Mouse (Mus musculus) adrenal gland, adult 18-20 months (tissue): ENCODE results near the gene Stk38. TPM values are rescaled to one million over a fixed set of nuclear protein-coding genes. Genes with fewer than 3 reads are reported as not detected.
A peak's percentile ranks its signal among the peaks of the same experiment; 100 is the strongest.

Experiments
- DNase-seq, 2 experiments: peaks; one replicate each; pipeline ENCODE4 v3.0.0; 2021 to 2022; ENCODE audit warnings: low spot score in 2 of 2
- long read RNA-seq, 2 experiments: library from polyadenylated mRNA; stranded (forward); transcript quantifications; one replicate each; pipeline ENCODE4 v2.0.0; 2021
- total RNA-seq, 2 experiments: library from RNA; stranded (reverse); gene quantifications; 1 replicate in 1 of 2; 2 replicates in 1 of 2; pipeline ENCODE4 v1.2.3; 2021

Gene Stk38
- 10 to 100 TPM; 49.2 to 49.9 TPM for total RNA-seq
- long read RNA-seq, experiment 1, transcript Stk38-201 (14 exons, 3,351 nt): major isoform, 43 of 68 reads
- long read RNA-seq, experiment 1, transcript Stk38-202 (14 exons, 3,354 nt): minor isoform, 9 of 68 reads
- long read RNA-seq, experiment 1, partial matches to known transcripts: 1 of 68 reads
- long read RNA-seq, experiment 1, other reads (novel, unspliced or antisense): 15 of 68 reads
- long read RNA-seq, experiment 2, transcript Stk38-202 (14 exons, 3,354 nt): minor isoform, 16 of 105 reads
- long read RNA-seq, experiment 2, transcript Stk38-201 (14 exons, 3,351 nt): major isoform, 72 of 105 reads
- long read RNA-seq, experiment 2, partial matches to known transcripts: 5 of 105 reads
- long read RNA-seq, experiment 2, other reads (novel, unspliced or antisense): 11 of 105 reads

- DNase-seq: peak; percentile 98
Observed at GRCm38 (mm10) chr17:29007641-29008325, at the start of gene Stk38. Stk38 (minus strand) TSS chr17:29007995.

DNA sequence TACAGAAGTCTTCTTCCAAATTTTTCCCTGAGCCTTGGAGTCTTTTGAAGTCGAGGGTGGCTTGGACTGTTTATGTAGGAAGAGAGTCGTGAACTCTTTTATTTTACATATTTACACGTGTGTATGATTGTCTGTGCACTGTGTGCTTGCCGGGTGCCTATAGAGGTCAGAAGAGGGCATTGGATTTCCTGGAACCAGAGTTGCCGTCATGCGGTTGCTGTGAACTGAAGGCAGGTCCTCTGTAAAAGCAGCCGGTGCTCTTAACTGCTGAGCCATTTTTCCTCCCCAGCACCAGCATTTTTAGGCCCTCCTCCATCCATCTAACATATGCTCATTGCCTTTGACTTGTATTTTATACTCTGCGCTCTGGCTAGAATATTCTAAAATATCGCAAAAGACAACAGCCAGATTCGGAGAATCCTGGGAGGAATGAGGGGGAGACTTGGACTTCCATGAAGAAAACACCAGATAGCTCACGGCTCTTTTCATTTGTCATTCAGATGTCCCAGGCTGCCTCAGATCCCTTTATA is 49.6 kb upstream of the Stk38 start:
- no peak for DNase-seq

- no peak for DNase-seq
Observed at GRCm38 (mm10) chr17:29056699-29057151, 48.9 kb upstream of the Stk38 start.

- no peak for DNase-seq
Observed at GRCm38 (mm10) chr17:29056207-29056606, 48.4 kb upstream of the Stk38 start.

GRCm38 (mm10) chr17:29055586-29055985 is 47.8 kb upstream of the Stk38 start:
- no peak for DNase-seq

DNA sequence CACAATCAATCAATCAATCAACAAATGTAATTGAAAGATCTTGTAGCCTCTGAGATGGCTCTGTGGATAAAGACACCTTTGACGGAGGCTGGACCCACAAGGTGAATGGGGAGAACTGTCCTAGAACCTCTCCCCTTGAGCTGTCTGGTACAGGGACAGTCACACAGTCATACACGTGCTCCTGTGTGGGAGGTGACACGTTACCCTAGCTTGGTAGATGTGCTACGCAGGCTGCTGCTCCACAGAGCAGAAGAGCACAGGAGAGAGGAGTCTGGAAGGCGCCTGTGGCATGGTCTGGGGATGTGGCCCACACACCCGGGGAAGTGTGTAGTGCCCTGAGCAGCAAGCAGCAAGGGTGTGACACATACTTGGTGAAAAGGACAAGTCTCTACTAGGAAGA is 46.6 kb upstream of the Stk38 start:
- no peak for DNase-seq

DNA sequence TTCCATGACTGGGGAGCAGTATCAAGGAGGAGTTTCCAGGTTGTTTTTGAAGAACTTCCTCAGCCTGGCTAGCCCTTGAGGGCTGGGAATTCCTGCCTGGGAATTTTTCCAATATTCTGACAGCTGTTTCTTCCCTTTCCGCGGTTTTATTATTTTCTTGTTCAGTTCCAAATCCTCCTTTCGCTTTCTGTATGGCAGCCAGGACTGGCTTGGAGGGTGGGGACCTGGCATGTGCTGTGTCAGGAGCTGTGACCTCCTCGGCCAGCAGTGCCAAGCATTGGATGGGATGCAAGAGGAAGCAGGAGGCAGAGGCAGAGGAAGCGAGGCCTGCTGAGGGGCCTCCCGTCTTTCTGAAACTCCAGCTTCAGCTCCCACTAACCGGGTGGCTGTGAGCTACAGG is 46.0 kb upstream of the Stk38 start:
- no peak for DNase-seq

DNA sequence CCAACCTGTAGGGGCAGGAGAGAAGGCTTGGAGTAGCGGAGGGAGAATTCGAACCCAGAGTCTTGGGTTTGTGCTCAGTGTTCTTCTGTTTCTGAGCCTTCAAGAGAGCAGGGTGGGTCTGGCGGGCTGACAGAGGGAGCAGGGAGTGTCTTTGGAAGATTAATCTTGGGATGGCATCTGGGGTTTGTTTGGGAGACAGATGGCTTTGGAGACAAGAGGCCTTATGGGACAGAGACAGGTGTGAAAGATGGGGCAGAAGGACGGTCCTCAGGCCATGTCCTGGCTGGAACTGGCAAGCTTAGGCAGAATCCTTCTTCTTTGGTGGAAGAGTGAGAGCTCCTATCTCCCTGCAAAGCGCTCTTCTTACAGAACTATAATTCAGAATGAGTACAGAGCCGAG is 45.3 kb upstream of the Stk38 start:
- DNase-seq: no peak

DNA sequence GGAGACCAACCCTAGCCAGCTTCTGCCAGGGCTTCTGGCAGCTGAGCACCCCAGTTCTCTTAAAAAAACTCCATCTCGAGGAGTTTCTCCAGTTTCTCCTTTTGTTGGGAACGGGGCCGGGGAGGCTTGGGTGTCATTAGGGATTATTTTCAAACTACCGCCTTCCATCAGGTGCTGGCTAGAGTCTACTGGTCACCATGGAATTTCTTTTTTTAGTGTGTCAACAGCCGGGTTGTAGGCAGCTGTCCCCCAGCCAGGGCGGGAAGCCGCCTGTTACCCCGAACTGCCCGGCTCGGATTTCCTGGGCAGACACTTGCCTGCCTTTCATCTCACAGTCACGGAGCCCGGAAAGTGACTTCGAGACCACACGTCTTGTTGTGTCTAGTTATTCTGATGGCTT is 43.0 kb upstream of the Stk38 start:
- DNase-seq: no peak

GRCm38 (mm10) chr17:29049923-29050322 is 42.1 kb upstream of the Stk38 start:
- DNase-seq: no peak

- DNase-seq: no peak
Observed at GRCm38 (mm10) chr17:29049508-29049889, 41.7 kb upstream of the Stk38 start.

DNA sequence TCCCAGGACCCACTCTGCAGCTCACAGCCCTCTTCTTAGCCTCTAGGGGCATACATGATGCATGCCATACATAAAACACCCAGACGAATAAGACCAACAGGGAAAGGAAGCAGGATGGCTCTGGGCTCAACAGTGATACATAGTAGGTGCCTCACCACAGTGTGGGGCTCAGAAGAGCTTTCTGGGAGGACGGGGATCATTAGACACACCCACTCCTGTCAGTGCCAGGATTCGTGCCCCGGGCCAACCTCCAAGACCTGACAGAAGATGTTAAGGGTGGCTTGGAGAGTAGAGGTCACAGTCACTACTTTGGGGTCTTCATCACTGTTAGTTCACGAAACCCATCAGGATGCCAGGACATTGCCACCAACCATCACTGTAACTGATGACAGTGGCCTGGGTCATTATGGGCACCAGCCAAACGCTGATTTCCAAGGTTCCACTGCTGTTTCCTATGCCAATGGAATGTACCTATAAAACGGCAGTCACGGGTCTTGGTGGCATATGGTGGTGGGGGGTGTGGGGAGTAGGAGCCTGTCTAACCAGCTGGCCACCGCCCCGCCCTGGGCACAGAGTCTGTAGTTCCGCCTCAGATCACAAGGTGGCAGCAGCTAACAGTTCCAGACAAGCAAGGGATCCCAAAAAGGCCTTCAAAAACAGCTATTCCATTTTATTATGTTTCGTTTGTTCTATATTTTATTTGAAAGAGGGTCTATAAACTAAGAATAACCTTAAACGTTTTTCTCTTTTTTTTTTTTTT is 41.1 kb upstream of the Stk38 start:
- DNase-seq: peak; percentile 80 to 89

DNA sequence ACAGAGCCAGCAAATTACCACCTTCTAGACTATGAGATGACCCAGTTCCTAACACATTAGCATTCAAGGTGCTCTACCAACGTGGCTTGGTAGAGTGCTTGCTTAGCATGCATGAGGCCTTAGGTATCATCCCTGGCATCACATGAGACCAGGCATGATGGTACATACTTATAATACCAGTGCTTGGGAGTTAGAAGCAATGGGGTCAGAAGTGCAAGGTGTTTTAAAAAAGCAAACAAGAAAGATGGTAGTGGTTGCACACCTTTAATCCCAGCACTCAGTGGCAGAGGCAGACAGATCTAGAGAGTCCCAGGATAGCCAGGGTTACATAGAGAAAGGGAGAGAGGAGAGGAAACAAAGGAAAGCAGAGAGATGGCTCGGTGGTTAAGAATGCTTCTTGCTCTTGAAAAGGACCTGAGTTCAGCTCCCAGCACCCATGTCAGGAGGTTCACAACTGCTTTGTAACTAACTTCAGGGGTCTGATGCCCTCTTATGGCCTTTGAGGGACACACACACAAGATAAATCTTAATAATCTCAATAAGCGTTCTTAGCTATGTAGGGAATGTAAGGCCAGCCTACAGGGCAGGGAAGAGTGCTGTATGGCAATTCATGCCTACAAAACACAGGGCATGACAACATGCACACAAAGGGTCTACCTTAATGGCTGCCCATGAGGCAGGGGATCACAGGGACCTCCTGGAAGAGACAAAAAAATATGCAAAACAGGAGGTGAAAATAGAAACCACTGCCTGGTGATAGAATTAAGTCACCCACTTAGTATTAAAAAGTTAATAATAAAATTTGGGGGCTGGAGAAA is 40.1 kb upstream of the Stk38 start:
- no peak for DNase-seq

GRCm38 (mm10) chr17:29046863-29047262 is 39.1 kb upstream of the Stk38 start:
- DNase-seq: no peak

DNA sequence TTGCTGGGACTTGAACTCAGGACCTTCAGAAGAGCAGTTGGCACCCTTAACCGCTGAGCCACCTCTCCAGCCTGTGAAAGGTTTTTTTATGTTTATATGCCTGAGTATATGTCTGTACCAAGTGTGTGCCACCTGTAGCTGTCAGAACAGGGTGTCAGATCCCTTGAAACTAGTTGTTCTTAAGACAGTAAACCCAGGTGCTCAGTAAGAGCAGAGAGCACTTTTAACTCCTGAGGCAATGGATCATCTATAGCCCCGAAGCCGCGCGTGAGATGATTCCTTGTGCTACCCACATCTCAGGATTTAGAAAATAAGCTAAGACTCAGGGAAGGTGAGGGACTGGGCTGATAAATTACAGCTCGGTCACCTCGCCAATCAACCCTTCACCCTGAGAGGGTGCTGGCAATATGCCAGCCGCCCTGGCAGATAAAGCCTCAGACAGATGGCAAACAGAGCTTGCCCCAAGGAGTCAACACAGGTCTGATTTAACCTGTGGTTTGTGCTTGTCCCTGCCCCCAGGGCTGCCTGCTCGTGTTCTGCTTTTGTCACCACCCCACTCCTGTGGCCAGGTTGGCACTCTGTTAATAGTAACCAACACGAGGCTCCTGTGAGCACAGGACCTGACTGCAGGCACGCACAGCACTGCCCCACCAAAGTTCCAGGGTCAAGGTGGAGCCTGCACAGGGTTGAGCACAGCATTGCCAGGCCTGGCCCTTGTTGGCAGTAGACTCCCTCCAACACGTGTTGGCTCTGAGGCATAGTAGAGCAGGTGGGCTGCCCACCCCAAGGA is 38.1 kb upstream of the Stk38 start:
- DNase-seq: no peak

DNA sequence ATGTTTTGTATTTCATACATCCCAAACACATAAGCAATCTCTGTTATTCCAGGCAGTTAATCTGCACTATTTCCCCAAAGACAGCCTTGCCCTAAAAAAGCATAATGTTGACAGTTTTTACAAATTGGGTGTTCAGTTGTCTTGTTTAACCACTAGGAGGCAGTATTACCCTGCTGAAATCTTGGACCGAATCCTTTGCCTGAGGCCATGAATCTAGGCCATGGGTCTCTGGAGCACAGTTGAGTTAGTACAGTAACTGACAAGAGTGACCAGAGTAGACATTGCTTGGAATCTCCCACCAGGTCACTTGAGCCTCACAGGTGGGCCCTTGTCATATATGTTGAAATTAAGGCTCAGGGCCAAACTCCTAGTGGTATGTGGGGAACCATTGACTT is 37.1 kb upstream of the Stk38 start:
- DNase-seq: no peak

- no peak for DNase-seq
Observed at GRCm38 (mm10) chr17:29044146-29044924, 36.5 kb upstream of the Stk38 start.

GRCm38 (mm10) chr17:29043583-29043982 is 35.8 kb upstream of the Stk38 start:
- DNase-seq: no peak

DNA sequence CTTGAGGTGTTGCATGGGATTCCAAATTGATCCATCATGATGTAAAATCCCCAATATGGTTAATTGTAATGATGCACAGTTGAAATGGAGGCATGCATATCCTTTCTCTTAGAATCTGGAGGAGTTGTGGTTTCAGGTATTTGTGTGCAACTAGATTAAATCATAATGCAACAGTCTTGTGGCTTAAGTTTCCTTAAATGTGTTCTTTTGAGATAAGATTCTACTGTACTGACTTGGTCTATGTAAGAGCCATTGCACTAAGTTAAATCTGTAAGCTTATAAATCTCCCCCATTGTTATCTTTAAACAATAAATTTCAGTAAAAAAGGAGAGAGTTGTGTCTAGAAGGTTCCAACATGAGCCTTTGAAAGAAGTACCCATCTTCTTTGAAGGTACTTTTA is 34.8 kb upstream of the Stk38 start:
- no peak for DNase-seq
